23 mouse cellular contexts compared by ENCODE assay signal in genomic region chr14:47584346-47584745, GRCm38 (mm10).
"Had no signal": no experiment of that assay in that cellular context is flagged by ENCODE, and none has a peak within 500 bp of the region (broad histone marks: within the 10 kb centered on the region; RNA-seq: fewer than 3 reads in every experiment).

No protein-coding gene starts in this region.

- H3K9ac ChIP-seq: heart, embryonic 13.5 days; heart, embryonic 15.5 days; hindbrain, embryonic 13.5 days; hindbrain, embryonic 15.5 days; kidney, embryonic 15.5 days; limb, embryonic 12.5 days had no signal

- H3K27me3 ChIP-seq: hindbrain, embryonic 13.5 days; hindbrain, embryonic 15.5 days; kidney, embryonic 15.5 days; limb, embryonic 12.5 days had no signal

- H3K36me3 ChIP-seq: heart, embryonic 13.5 days; heart, embryonic 15.5 days; hindbrain, embryonic 13.5 days; hindbrain, embryonic 15.5 days; kidney, embryonic 15.5 days; limb, embryonic 10.5 days; limb, embryonic 12.5 days had no signal

- H3K4me1 ChIP-seq: heart, embryonic 13.5 days; heart, embryonic 15.5 days; hindbrain, embryonic 13.5 days; hindbrain, embryonic 15.5 days; kidney, embryonic 15.5 days; limb, embryonic 10.5 days; limb, embryonic 12.5 days had no signal

- DNase-seq: gastrocnemius, adult 2 months; gastrocnemius, postnatal 10 days; gastrocnemius, postnatal 25 days; heart, adult 11 months; heart, adult 2 months; heart, postnatal 14 days; heart, postnatal 36 days; kidney, adult 11 months; kidney, adult 2 months; kidney, adult 9 months; kidney, postnatal 25 days; kidney, postnatal 4 days had no signal

- H3K27ac ChIP-seq: gastrocnemius, adult 2 months; heart, adult 2 months; heart, embryonic 13.5 days; heart, embryonic 15.5 days; hindbrain, embryonic 13.5 days; hindbrain, embryonic 15.5 days; hindbrain, postnatal 0 days; kidney, embryonic 15.5 days; kidney, postnatal 0 days; layer of hippocampus, adult 2 months; left cerebral cortex, adult 2 months; limb, embryonic 10.5 days; limb, embryonic 12.5 days had no signal

- H3K4me3 ChIP-seq: gastrocnemius, adult 2 months; heart, adult 2 months; heart, embryonic 13.5 days; heart, embryonic 15.5 days; hindbrain, embryonic 13.5 days; hindbrain, embryonic 15.5 days; kidney, embryonic 15.5 days; layer of hippocampus, adult 2 months; left cerebral cortex, adult 2 months; limb, embryonic 10.5 days; limb, embryonic 12.5 days had no signal
